Mouse (Mus musculus) myocyte (in vitro differentiated cells): ENCODE measurements around the gene Cep128.

Experiments
- MYOG ChIP-seq, 3 experiments: IDR thresholded peaks; one replicate each; pipeline ENCODE4 v1.6.1; 2011; ENCODE audit warnings: control low read depth in 2 of 3, low read depth in 2 of 3, mild to moderate bottlenecking in 2 of 3; ENCODE audit not compliant: insufficient read length in 2 of 3, control insufficient read depth in 1 of 3, insufficient read depth in 1 of 3
- POLR2A ChIP-seq: IDR thresholded peaks from one replicate; pipeline ENCODE4 v1.6.1; 2011; ENCODE audit warnings: low read depth, mild to moderate bottlenecking, control low read depth, moderate library complexity; ENCODE audit not compliant: insufficient read length
- POLR2AphosphoS2 ChIP-seq: IDR thresholded peaks from one replicate; pipeline ENCODE4 v1.6.1; 2011; ENCODE audit warnings: low read depth, control low read depth; ENCODE audit not compliant: insufficient read length
- TCF12 ChIP-seq: IDR thresholded peaks from one replicate; pipeline ENCODE4 v1.6.1; 2011; ENCODE audit warnings: mild to moderate bottlenecking, control low read depth; ENCODE audit not compliant: poor library complexity, insufficient read depth, severe bottlenecking
- USF1 ChIP-seq: IDR thresholded peaks from one replicate; pipeline ENCODE4 v1.6.1; 2011; ENCODE audit warnings: low read depth, mild to moderate bottlenecking, control low read depth, moderate library complexity

- no peak for TF ChIP-seq USF1
- no peak for TF ChIP-seq POLR2A
- TF ChIP-seq MYOG (IDR thresholded peaks at IDR 0.05; ENCODE audit: control insufficient read depth in 1 of 3, insufficient read depth in 1 of 3, insufficient read length in 2 of 3, low read depth in 2 of 3), result no peak
- no peak for TF ChIP-seq TCF12
- no peak for TF ChIP-seq POLR2AphosphoS2
These were observed 200.8 kb downstream of the Cep128 start for GRCm38 (mm10) chr12:91183304-91183855.
